In the genomic region with DNA sequence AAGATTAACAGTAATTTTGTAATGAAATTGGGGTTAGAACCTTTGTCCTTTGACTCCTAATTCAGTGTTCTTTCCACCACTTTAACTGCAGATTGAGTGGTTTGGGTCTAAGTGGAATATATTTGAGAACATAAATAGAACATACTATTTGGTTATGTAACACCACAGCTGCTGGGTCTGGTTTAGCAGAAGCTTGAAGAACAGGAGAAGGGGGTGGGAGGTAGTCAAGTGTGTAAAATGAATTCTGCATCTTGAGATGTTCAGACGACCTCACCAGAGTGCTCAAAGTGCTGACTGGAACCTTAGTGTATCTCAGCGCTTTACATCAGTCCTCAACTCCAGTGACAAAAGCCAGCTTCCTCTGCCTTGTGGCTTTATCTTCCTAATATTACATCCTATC, we compare ENCODE assay signal across 21 mouse cellular contexts. TPM values are rescaled to one million over a fixed set of nuclear protein-coding genes. Genes with fewer than 3 reads are reported as not detected.
DNase-seq lines count a peak whose midpoint lies in the region; ATAC-seq lines count a peak whose summit lies in the region.
"Had no signal": no experiment of that assay in that cellular context is flagged by ENCODE, and none has a peak within 500 bp of the region (broad histone marks: within the 10 kb centered on the region; RNA-seq: fewer than 3 reads in every experiment).

No protein-coding gene starts in this region.

- peak; percentile 86 for ATAC-seq in frontal cortex, adult (ENCODE audit: low TSS enrichment)
- ATAC-seq: forebrain, embryonic 14.5 days; forebrain, embryonic 16.5 days; Patski had no signal

- DNase-seq in frontal cortex, postnatal 25 days (ENCODE audit: low spot score in 2 of 2): no peak
- peak; percentile 3 for DNase-seq in heart, adult 11 months
- DNase-seq in heart, adult 18-20 months: no peak
- DNase-seq in left cerebral cortex, postnatal 14 days (ENCODE audit: low spot score in 2 of 2): peak; percentile 11 to 31
- DNase-seq in left cerebral cortex, adult 18-20 months (ENCODE audit: low spot score in 2 of 2): no peak
- DNase-seq in brain, adult 2 months (ENCODE audit: low read depth, low spot score): peak; percentile 71
- no peak for DNase-seq in T-cell, adult 2 months (ENCODE audit: low spot score)
- DNase-seq: adrenal gland, adult 2 months; adrenal gland, postnatal 10 days; adrenal gland, postnatal 36 days; cerebellum, adult 11 months; cerebellum, adult 18-20 months; cerebellum, adult 8-10 months; cerebellum, adult 9-11 months; cerebellum, postnatal 14 days; cerebellum, postnatal 36 days; embryo, embryonic 11 days had no signal

- intact Hi-C loops in left cerebral cortex, postnatal 14 days (cut with DNase I): no loop called here

RNA-seq across cellular contexts. Expression of a gene that starts 5.4 kb away (rescaled TPM):
- under 1 TPM; 0.37 to 0.49 TPM for total RNA-seq in heart, adult 18-20 months (2021)
- 10 to 100 TPM; 55.0 to 73.9 TPM for total RNA-seq in left cerebral cortex, postnatal 14 days (2021)
- total RNA-seq in left cerebral cortex, adult 18-20 months (2021): 10 to 100 TPM; 49.4 to 55.2 TPM

Comparison
In these comparisons a context has a peak if more than half of its experiments do, and no peak if none do; other contexts are left out.
1. DNase-seq: peak in heart, adult 11 months (single experiment), left cerebral cortex, postnatal 14 days (2 of 2) and brain, adult 2 months (single experiment); none in frontal cortex, postnatal 25 days (0 of 2), heart, adult 18-20 months (0 of 2), left cerebral cortex, adult 18-20 months (0 of 2) and T-cell, adult 2 months (single experiment).
2. RNA of a gene that starts 5.4 kb away (total RNA-seq): 55.0 to 73.9 TPM in left cerebral cortex, postnatal 14 days and 49.4 to 55.2 TPM in left cerebral cortex, adult 18-20 months; 0.37 to 0.49 TPM in heart, adult 18-20 months; every median in the first group is over 10 times any median in the second.